Mouse (Mus musculus) ES-E14 (cell line): ENCODE results near the gene Cbs.

ENCODE experiments used
- CHD2 ChIP-seq: IDR thresholded peaks from 2 replicates; pipeline ENCODE4 v1.6.1; 2014; ENCODE audit warnings: mild to moderate bottlenecking, low read depth, low read length, inconsistent platforms
- HCFC1 ChIP-seq: IDR thresholded peaks from 2 replicates; pipeline ENCODE4 v1.6.1; 2012; ENCODE audit warnings: low read length, inconsistent platforms, borderline replicate concordance; ENCODE audit not compliant: insufficient read depth
- MAFK ChIP-seq: IDR thresholded peaks from 2 replicates; pipeline ENCODE4 v1.6.1; 2014; ENCODE audit warnings: mild to moderate bottlenecking, low read depth, low read length, inconsistent platforms; ENCODE audit not compliant: insufficient read depth
- ZNF384 ChIP-seq: IDR thresholded peaks from 2 replicates; pipeline ENCODE4 v1.6.1; 2012; ENCODE audit warnings: low read depth, low read length, inconsistent platforms

GRCm38 (mm10) chr17:31670163-31670562, 33.1 kb upstream of the Cbs start:
- no peak for TF ChIP-seq CHD2
- no peak for TF ChIP-seq ZNF384
- no peak for TF ChIP-seq MAFK
- no peak for TF ChIP-seq HCFC1
